Mouse (Mus musculus) ES-E14 (cell line): Measurements from ENCODE around the gene Mtap.

ENCODE experiments used
- CHD2 ChIP-seq: IDR thresholded peaks from 2 replicates; pipeline ENCODE4 v1.6.1; 2014; ENCODE audit warnings: mild to moderate bottlenecking, low read depth, low read length, inconsistent platforms
- MAFK ChIP-seq: IDR thresholded peaks from 2 replicates; pipeline ENCODE4 v1.6.1; 2014; ENCODE audit warnings: mild to moderate bottlenecking, low read depth, low read length, inconsistent platforms; ENCODE audit not compliant: insufficient read depth
- ZC3H11A ChIP-seq: IDR thresholded peaks from 2 replicates; pipeline ENCODE4 v1.6.1; 2012; ENCODE audit warnings: low read depth, mild to moderate bottlenecking, inconsistent platforms, low read length, borderline replicate concordance

GRCm38 (mm10) chr4:89119900-89120299, 17.0 kb upstream of the Mtap start:
- no peak for TF ChIP-seq MAFK
- TF ChIP-seq CHD2: no peak
- no peak for TF ChIP-seq ZC3H11A
